Mouse (Mus musculus) MN1 (cell line): Measurements from ENCODE around the gene Ntm.

Experiments used
- DNase-seq: peaks from one replicate; pipeline ENCODE4 v3.0.0-alpha.2; 2016; ENCODE audit warnings: low spot score

Gene Ntm

GRCm38 (mm10) chr9:29036058-29036457, 926.9 kb downstream of the Ntm start:
- DNase-seq: no peak

GRCm38 (mm10) chr9:29026410-29026809, 936.5 kb downstream of the Ntm start:
- DNase-seq: no peak

GRCm38 (mm10) chr9:29025603-29026002, 937.3 kb downstream of the Ntm start:
- no peak for DNase-seq

- DNase-seq: no peak
Measured at GRCm38 (mm10) chr9:29025104-29025503, 937.8 kb downstream of the Ntm start.

GRCm38 (mm10) chr9:29016879-29017278, 946.1 kb downstream of the Ntm start:
- no peak for DNase-seq

- no peak for DNase-seq
Measured at GRCm38 (mm10) chr9:29013881-29014280, 949.1 kb downstream of the Ntm start.

GRCm38 (mm10) chr9:29012541-29012940, 950.4 kb downstream of the Ntm start:
- no peak for DNase-seq

GRCm38 (mm10) chr9:29011476-29011875, 951.5 kb downstream of the Ntm start:
- no peak for DNase-seq

GRCm38 (mm10) chr9:29004534-29004933, 958.4 kb downstream of the Ntm start:
- no peak for DNase-seq

GRCm38 (mm10) chr9:28999951-29000351, 963.0 kb downstream of the Ntm start:
- DNase-seq: no peak

GRCm38 (mm10) chr9:28977275-28977674, 985.7 kb downstream of the Ntm start:
- no peak for DNase-seq

GRCm38 (mm10) chr9:28969455-28969854, 993.5 kb downstream of the Ntm start:
- DNase-seq: no peak
